Mouse (Mus musculus) erythroblast, embryonic 14.5 days (primary cell): ENCODE data around the gene Fam72a.

ENCODE experiments used
- GATA1 ChIP-seq: IDR thresholded peaks from 2 replicates; pipeline ENCODE4 v1.6.1; 2012; ENCODE audit warnings: low read length, inconsistent platforms, mixed read lengths
- TAL1 ChIP-seq: IDR thresholded peaks from 3 replicates; pipeline ENCODE4 v1.6.1; 2012; ENCODE audit warnings: low read length, inconsistent platforms, mixed read lengths

GRCm38 (mm10) chr1:131562081-131562480 is 34.4 kb downstream of the Fam72a start:
- TF ChIP-seq GATA1 (no peak), TAL1 (no peak)
